Mouse (Mus musculus) urinary bladder, postnatal 36 days (tissue): ENCODE data around the gene Tpm1.

ENCODE experiments used
- DNase-seq, 2 experiments: peaks; one replicate each; pipeline ENCODE4 v3.0.0; 2022; ENCODE audit warnings: low spot score in 2 of 2, mixed read lengths in 1 of 2

Gene Tpm1

GRCm38 (mm10) chr9:67028133-67028724, 21.0 kb downstream of the Tpm1 start:
- DNase-seq, result no peak

- DNase-seq, result no peak
Measured at GRCm38 (mm10) chr9:67026890-67027289, 22.3 kb downstream of the Tpm1 start.

- DNase-seq, result no peak
Measured at GRCm38 (mm10) chr9:67026061-67026460, 23.1 kb downstream of the Tpm1 start.

GRCm38 (mm10) chr9:67024889-67025692, 24.1 kb downstream of the Tpm1 start:
- DNase-seq, result peak in 1 of 2 experiments; percentile 34

- DNase-seq, result no peak
Measured at GRCm38 (mm10) chr9:67023371-67023770, 25.8 kb downstream of the Tpm1 start.

- no peak for DNase-seq
Measured at GRCm38 (mm10) chr9:67020063-67020462, 29.1 kb downstream of the Tpm1 start.

GRCm38 (mm10) chr9:67013501-67013900, 35.7 kb downstream of the Tpm1 start:
- DNase-seq, result no peak

GRCm38 (mm10) chr9:67012470-67012869, 36.7 kb downstream of the Tpm1 start:
- DNase-seq, result peak in 1 of 2 experiments; percentile 26

- no peak for DNase-seq
Measured at GRCm38 (mm10) chr9:67011483-67011882, 37.7 kb downstream of the Tpm1 start.

GRCm38 (mm10) chr9:67008781-67009180, 40.4 kb downstream of the Tpm1 start:
- no peak for DNase-seq

GRCm38 (mm10) chr9:67006376-67006775, 42.8 kb downstream of the Tpm1 start:
- no peak for DNase-seq

- DNase-seq, result no peak
Measured at GRCm38 (mm10) chr9:67005161-67005742, 44.0 kb downstream of the Tpm1 start.

- DNase-seq, result no peak
Measured at GRCm38 (mm10) chr9:67003656-67004055, 45.5 kb downstream of the Tpm1 start.

- DNase-seq, result no peak
Measured at GRCm38 (mm10) chr9:67003156-67003555, 46.0 kb downstream of the Tpm1 start.

GRCm38 (mm10) chr9:67001506-67001905, 47.7 kb downstream of the Tpm1 start:
- no peak for DNase-seq

- peak; percentile 68 to 82 for DNase-seq
Measured at GRCm38 (mm10) chr9:67001050-67001449, 48.2 kb downstream of the Tpm1 start.

GRCm38 (mm10) chr9:66999698-67000097, 49.5 kb downstream of the Tpm1 start:
- no peak for DNase-seq

GRCm38 (mm10) chr9:66991750-66992410, 57.3 kb downstream of the Tpm1 start:
- no peak for DNase-seq

- DNase-seq, result no peak
Measured at GRCm38 (mm10) chr9:66991021-66991749, 58.0 kb downstream of the Tpm1 start.

- DNase-seq, result no peak
Measured at GRCm38 (mm10) chr9:66990046-66990445, 59.2 kb downstream of the Tpm1 start.

GRCm38 (mm10) chr9:66989581-66989980, 59.6 kb downstream of the Tpm1 start:
- no peak for DNase-seq
